Mouse (Mus musculus): ENCODE measurements around the gene Pyroxd2. TPM values are rescaled to one million over a fixed set of nuclear protein-coding genes. Genes with fewer than 3 reads are reported as not detected.
"Not testable (repeated sequence)": the region's sequence is repeated elsewhere in the genome, so short reads cannot be mapped to it uniquely, and the experiment has no call there.

Pyroxd2 gene
- 1 to 10 TPM in 1 of 4 experiments, under 1 TPM in 3; 0.53 to 1.2 (median 0.87) TPM for total RNA-seq (2022)

DNA sequence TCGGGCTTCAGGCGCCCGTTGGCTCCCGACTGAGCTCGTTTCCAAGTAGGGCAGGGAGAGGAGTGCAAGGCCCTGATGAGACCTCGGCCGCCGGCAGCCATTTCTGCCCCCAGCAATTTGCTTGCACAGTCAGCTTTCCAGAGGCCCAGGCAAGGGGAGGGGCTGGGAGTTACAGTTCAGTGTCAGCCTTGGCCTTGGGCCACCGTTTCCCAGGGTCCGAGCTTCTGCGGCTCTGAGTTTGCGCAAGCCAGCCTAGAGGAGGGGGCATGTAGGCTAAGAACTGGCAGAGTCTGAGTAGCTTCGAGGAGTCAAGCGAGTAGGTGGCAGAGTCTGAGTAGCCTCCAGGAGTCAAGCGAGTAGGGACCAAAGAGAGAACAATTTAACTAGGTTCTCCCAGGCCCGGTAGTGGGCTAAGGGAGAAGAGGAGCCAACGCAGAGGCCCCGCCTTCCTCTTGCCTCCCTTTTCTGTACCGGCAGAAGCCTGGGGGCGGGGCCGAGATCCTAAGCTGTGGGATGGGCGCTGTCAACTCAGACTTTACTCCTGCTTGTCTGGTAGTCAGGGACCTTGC is at the start of gene Pyroxd2:
Pyroxd2 (minus strand) TSS at position 413 of the 569 bp plus-strand sequence.
- peak; percentile 65 to 74 for DNase-seq (ENCODE audit: low spot score in 2 of 2)

DNA sequence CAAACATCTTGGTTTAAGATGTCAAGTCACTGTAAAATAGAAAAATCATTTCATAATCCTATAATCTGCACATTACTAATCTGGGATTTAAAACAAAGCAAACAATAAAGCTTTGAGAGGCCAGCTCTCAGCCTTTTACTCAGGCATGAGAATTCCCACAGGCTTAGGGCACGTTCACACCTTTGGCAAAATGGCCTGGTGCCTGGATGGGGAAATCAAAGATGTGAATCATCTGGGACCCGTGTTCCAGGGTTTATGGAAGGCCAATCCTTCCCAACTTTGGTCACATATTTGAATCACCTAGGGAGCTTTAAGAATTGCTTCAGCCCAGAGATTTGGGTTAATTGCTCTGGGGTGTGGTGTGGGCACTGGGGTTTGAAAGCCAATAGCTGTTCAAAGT is 45.3 kb upstream of the Pyroxd2 start:
- DNase-seq (ENCODE audit: low spot score in 2 of 2), result no peak

- no peak for DNase-seq (ENCODE audit: low spot score in 2 of 2)
Measured at GRCm38 (mm10) chr19:42795801-42796200, 43.2 kb upstream of the Pyroxd2 start.

- peak; percentile 71 to 78 for DNase-seq (ENCODE audit: low spot score in 2 of 2)
Measured at GRCm38 (mm10) chr19:42794914-42795613, 42.5 kb upstream of the Pyroxd2 start.

- DNase-seq (ENCODE audit: low spot score in 2 of 2), result no peak
Measured at GRCm38 (mm10) chr19:42788311-42788710, 35.7 kb upstream of the Pyroxd2 start.

GRCm38 (mm10) chr19:42785562-42786220 is 33.1 kb upstream of the Pyroxd2 start:
- DNase-seq (ENCODE audit: low spot score in 2 of 2), result no peak

GRCm38 (mm10) chr19:42785129-42785528 is 32.6 kb upstream of the Pyroxd2 start:
- no peak for DNase-seq (ENCODE audit: low spot score in 2 of 2)

DNA sequence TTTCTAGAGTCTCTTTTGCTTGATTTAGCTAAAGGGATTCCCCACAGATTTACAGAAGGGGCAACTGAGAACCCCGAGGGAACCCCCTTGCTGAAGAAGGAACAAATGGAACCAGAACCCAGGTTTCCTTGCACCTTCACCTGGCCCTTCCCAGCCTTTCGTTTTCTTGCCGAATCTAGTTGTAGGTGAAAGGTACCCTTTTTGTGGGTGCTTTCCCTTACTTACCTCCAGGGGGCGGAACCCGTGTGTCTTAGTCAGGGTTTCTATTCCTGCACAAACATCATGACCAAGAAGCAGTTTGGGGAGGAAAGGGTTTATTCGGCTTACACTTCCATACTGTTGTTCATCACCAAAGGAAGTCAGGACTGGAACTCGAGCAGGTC is 27.6 kb upstream of the Pyroxd2 start:
- DNase-seq (ENCODE audit: low spot score in 2 of 2), result not testable (repeated sequence)

GRCm38 (mm10) chr19:42779531-42780155 is 27.1 kb upstream of the Pyroxd2 start, which contains the start of gene Hps1:
TSS of gene Hps1 (minus strand) at chr19:42779978.
- DNase-seq (ENCODE audit: low spot score in 2 of 2), result peak; percentile 75

DNA sequence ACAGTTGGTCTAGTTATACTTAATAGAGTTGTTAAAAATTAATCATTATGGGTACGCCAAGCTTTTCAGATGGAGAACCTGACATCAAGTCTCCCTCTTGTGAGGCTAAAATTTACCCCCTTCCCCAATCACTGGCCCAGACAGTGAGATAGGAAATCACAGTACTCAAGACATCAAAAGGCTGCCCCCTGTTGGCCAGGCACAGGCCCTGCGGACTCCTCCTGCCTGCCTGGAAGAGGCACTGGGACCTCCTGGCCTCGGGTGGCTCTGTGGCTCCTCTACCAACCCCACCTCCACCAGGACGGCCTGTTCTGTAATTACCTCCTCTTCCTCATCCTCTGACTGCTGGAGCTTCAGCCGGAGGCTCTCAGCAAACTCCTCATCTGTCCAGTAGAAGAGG is 25.2 kb upstream of the Pyroxd2 start:
- DNase-seq (ENCODE audit: low spot score in 2 of 2), result no peak

GRCm38 (mm10) chr19:42776813-42777212 is 24.2 kb upstream of the Pyroxd2 start:
- DNase-seq (ENCODE audit: low spot score in 2 of 2), result no peak

- no peak for DNase-seq (ENCODE audit: low spot score in 2 of 2)
Measured at GRCm38 (mm10) chr19:42770141-42770872, 17.7 kb upstream of the Pyroxd2 start.

DNA sequence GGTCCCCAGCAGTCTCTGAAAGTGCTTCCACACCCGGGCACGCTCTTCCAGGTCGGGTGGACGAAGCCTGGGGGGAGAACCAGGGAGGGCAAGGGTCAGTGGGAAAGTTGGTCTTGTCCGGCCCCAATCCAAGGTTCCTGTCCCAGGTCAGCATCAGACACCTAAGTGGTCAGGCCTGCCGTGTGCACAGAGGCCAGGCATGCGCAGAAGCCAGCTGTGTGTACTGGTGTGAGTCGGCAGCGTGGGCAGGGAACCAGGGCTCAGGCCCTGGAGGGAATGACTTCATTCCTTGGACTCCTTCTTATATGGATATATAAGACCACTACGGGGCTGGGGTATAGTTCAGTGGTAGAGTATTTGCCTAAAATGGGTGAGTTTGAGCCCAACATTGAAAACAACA is 17.1 kb upstream of the Pyroxd2 start:
- no peak for DNase-seq (ENCODE audit: low spot score in 2 of 2)

DNA sequence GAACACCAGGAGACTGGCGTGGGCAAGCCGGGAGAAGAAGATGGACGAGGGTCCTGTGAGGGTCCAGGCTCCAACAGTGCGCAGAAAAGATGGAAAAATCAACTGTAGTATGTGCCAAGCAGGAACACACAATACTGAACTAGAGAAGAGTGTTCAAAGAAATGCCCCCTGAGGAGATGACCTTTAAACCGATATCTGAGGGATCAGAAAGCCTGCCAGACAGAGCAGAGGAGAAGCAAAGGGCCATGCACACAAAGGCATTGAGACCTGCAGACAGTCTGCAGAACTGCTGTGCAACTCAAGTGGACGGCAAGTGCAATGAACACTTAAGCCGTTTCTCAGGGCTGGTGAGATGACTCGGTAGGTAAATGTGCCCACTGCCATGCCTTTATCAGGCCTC is 14.8 kb upstream of the Pyroxd2 start:
- DNase-seq (ENCODE audit: low spot score in 2 of 2), result no peak

- no peak for DNase-seq (ENCODE audit: low spot score in 2 of 2)
Measured at GRCm38 (mm10) chr19:42764398-42764797, 11.8 kb upstream of the Pyroxd2 start.

DNA sequence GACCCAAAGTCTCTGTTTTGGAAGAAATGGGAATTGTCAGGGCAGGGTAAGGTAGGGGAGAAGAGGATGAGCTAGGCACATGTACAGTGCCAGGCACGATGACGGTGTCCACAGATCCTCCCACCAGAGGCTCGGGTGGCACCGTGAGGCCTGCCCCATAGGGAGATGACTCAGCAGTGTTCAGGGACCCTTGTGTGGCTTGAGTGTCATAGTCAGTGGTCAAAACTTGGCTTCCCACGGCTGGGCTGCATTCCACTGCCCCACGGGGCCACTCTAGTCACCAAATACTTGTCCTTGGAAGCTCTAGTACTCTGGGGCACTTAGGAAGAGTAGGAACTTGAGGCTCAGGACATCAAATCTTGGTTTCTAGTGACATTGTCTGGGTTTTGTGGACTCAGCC is 4.1 kb upstream of the Pyroxd2 start:
- DNase-seq (ENCODE audit: low spot score in 2 of 2), result no peak

- peak in 1 of 2 experiments; percentile 20 for DNase-seq (ENCODE audit: low spot score in 2 of 2)
Measured at GRCm38 (mm10) chr19:42755148-42755870, 2.7 kb upstream of the Pyroxd2 start.

DNA sequence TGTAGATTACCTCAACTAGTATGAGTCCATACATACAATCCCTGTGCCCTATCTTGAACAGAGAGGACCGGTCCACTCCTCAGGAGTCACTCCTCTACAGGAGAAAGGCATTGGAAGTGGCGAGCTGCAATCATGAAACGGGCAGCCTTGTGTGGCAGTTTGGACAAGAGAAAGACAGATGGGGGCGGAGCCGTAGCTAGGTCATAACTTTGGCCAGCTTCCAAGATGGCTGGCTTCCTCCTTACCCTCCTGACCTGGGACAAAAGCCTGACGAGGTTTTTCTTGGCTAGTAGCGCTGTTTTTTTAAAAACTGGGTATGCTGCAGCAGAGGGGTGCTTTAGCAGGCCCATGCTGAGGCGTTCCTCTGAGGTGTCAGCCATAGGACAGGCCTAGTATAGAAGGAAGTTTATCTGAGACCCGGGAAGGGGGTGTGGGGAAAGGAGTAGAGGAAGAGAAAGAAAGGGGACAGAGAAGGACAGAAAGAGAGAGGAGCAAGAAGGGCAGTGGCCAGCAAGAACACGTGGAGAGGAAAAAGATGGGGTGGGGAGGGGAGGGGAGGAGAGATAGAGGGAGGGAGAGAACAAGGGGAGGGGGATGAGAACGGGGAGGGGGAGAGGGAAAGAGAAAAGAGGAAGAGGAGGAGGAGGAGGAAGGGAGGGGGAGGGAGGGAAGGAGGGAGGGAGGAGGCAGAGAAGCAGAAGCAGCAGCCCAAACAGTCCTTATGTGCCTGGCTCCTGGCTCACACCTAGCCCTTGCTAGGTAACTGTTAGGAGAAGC is 754 bp upstream of the Pyroxd2 start:
- peak; percentile 51 to 61 for DNase-seq (ENCODE audit: low spot score in 2 of 2)

GRCm38 (mm10) chr19:42750196-42750595 is 2.4 kb downstream of the Pyroxd2 start:
- DNase-seq (ENCODE audit: low spot score in 2 of 2), result no peak

DNA sequence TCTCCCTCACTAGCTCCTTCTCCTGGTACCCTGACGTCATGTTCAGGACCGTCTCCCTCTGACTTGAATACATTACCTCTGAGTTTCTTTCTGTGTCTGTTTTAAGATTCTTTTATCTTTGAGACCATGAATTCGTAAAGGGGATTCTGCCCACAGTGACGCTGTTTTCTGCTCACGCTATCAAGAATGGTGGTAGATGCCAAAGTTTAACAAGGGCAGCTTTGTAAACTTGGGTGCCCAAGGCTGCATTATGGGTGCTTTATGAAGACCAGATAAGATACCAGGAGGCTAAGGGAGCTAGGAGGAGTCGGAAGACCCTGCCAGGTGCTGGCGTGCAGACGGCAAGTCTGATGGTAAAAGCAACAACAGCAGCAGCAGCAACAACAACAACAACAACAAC is 5.9 kb downstream of the Pyroxd2 start:
- DNase-seq (ENCODE audit: low spot score in 2 of 2), result no peak
